ENCODE assay signal across 8 mouse cellular contexts in the genomic region with DNA sequence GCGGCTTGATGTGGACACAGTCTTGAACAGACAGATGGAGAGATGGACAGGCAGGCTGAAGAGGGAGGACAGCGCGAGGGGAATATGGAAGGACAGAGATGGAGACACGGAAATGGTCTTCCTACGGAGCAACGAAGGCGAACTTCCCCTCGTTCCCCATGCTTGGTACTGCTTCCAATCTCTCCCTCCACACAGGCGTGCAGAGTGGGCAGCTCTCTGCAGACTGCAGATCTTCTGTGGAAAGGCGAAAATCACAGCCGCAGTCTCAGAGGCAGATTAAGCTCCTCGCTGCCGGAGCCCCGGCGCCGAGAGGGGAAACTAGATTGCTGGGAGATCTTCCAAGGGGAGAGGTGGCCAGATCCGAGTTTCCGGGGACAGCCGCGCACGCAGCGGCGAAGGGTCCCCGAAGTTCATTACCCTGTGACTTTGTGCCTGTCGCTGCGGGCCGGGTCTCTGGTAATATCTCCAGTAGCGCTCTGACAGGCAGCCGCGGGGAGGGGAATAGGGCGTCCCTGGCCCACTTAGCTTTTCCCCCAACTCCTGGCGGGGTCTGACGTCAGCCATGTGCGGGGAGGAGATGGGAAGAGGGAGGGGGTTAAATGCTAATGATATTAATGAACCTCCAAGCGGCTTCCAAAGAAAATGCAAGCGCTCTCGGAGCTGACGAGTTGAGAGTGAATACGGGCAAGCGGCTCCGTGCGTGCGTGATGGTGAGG. TPM values are rescaled to one million over a fixed set of nuclear protein-coding genes. Genes with fewer than 3 reads are reported as not detected.
DNase-seq lines count a peak whose midpoint lies in the region; ATAC-seq and TF ChIP-seq lines count a peak whose summit lies in the region.

A gene (minus strand): TSS at position 476 of the 716 bp plus-strand sequence.
A gene (plus strand): TSS at position 666 of the 716 bp plus-strand sequence.

- H3K4me1 ChIP-seq in midbrain, embryonic 12.5 days, result peaks cover 73% of the 10 kb centered on the region
- peaks cover 3% of the 10 kb centered on the region; the same call in 1 of the 2 replicates for H3K4me1 ChIP-seq in lung, adult 2 months (ENCODE audit: control insufficient read depth, insufficient read depth, low read length)

- TF ChIP-seq CTCF in lung, adult 2 months (IDR thresholded peaks at IDR 0.05; ENCODE audit: insufficient read depth, low read length), result no peak

- H3K4me2 ChIP-seq in midbrain, embryonic 12.5 days (replicated peaks), result peak within 1 kb of the TSS; percentile 74

- no peak for TF ChIP-seq POLR2A in lung, adult 2 months (IDR thresholded peaks at IDR 0.05; ENCODE audit: borderline replicate concordance, extremely low read depth, low read depth, low read length)

- peak within 1 kb of the TSS; percentile 60 for H3K4me3 ChIP-seq in midbrain, embryonic 12.5 days
- H3K4me3 ChIP-seq in lung, adult 2 months (replicated peaks; ENCODE audit: extremely low read depth, low read depth, low read length), result no peak within 1 kb of the TSS

- H3K9me3 ChIP-seq in midbrain, embryonic 12.5 days, result 0 out of 2 replicates have a peak, but pooled peaks cover 4% of the 10 kb centered on the region

- ATAC-seq in midbrain, embryonic 12.5 days (ENCODE audit: low FRiP score, low read depth), result peak; percentile 53; the same call in 1 of the 2 replicates

- H3K27ac ChIP-seq in midbrain, embryonic 12.5 days (replicated peaks), result peak within 1 kb of the TSS; percentile 67

- H3K9ac ChIP-seq in midbrain, embryonic 12.5 days (replicated peaks), result peak within 1 kb of the TSS; percentile 78

- WGBS in midbrain, embryonic 12.5 days, result under 1% methylated on average over 43 of the region's 43 CpGs
- WGBS in lung, adult 2 months, result 2% methylated on average over 43 of the region's 43 CpGs

- DNase-seq in adrenal gland, adult 2 months, result peak; percentile 31
- DNase-seq in adrenal gland, adult 18-20 months (ENCODE audit: low spot score in 2 of 2), result no peak
- DNase-seq in Muller cell, postnatal 12 days (ENCODE audit: inconsistent ontology term), result peak; percentile 97
- peak; percentile 57 to 73 for DNase-seq in frontal cortex, postnatal 10 days (ENCODE audit: low spot score in 2 of 2)
- peak; percentile 55 to 67 for DNase-seq in layer of hippocampus, adult 8-10 months (ENCODE audit: low spot score in 2 of 2)
- DNase-seq in ovary, postnatal 10 days (ENCODE audit: low spot score), result no peak
- DNase-seq in lung, adult 2 months, result no peak

- no peaks in the 10 kb centered on the region for H3K36me3 ChIP-seq in midbrain, embryonic 12.5 days

- peaks cover 90% of the 10 kb centered on the region for H3K27me3 ChIP-seq in midbrain, embryonic 12.5 days

RNA-seq across cellular contexts. Expression of the first gene that starts in this region (rescaled TPM):
- total RNA-seq in adrenal gland, adult 2 months (2021), result not detected
- polyA plus RNA-seq in adrenal gland, adult 2 months (2012; rRNA removed), result not detected in 2 replicates
- not detected for total RNA-seq in adrenal gland, adult 18-20 months (2021)
- 10 to 100 TPM; 14.7 to 17.3 (median 16.0) TPM for total RNA-seq in layer of hippocampus, adult 8-10 months (2022)
- polyA plus RNA-seq in midbrain, embryonic 12.5 days (2016; fragmentation: Nextera tagmentation; extraction: Ambion mirVana), result 35.2 and 46.5 TPM in 2 replicates
- polyA plus RNA-seq in lung, adult 2 months (2012; rRNA removed), result not detected in 2 replicates

RNA-seq across cellular contexts. Expression of the second gene that starts in this region (rescaled TPM):
- 10 to 100 TPM; 22.9 to 34.0 TPM for total RNA-seq in adrenal gland, adult 2 months (2021)
- polyA plus RNA-seq in adrenal gland, adult 2 months (2012; rRNA removed), result 29.7 and 33.0 TPM in 2 replicates
- total RNA-seq in adrenal gland, adult 18-20 months (2021), result 10 to 100 TPM; 23.4 to 25.8 TPM
- 10 to 100 TPM; 53.4 to 60.1 (median 55.3) TPM for total RNA-seq in layer of hippocampus, adult 8-10 months (2022)
- 35.4 and 40.1 TPM in 2 replicates for polyA plus RNA-seq in midbrain, embryonic 12.5 days (2016; fragmentation: Nextera tagmentation; extraction: Ambion mirVana)
- polyA plus RNA-seq in lung, adult 2 months (2012; rRNA removed), result 20.6 and 21.9 TPM in 2 replicates

Comparison
In these comparisons a context has a peak if more than half of its experiments do, and no peak if none do; other contexts are left out.
1. RNA of the first gene that starts in this region (total RNA-seq): 14.7 to 17.3 TPM in layer of hippocampus, adult 8-10 months; not detected in adrenal gland, adult 18-20 months and not detected in adrenal gland, adult 2 months; every median in the first group is over 10 times any median in the second.
2. RNA of the first gene that starts in this region (polyA plus RNA-seq): 35.2 to 46.5 TPM in midbrain, embryonic 12.5 days; not detected in adrenal gland, adult 2 months and not detected in lung, adult 2 months; every median in the first group is over 10 times any median in the second.
3. DNase-seq: peak in adrenal gland, adult 2 months (single experiment), Muller cell, postnatal 12 days (single experiment), frontal cortex, postnatal 10 days (2 of 2) and layer of hippocampus, adult 8-10 months (2 of 2); none in adrenal gland, adult 18-20 months (0 of 2), ovary, postnatal 10 days (single experiment) and lung, adult 2 months (single experiment).